Mouse (Mus musculus): ENCODE data around the gene Ifi207. TPM values are rescaled to one million over a fixed set of nuclear protein-coding genes. Genes with fewer than 3 reads are reported as not detected.

Gene Ifi207
- 1 to 10 TPM; 1.2 TPM for total RNA-seq (2023)

DNA sequence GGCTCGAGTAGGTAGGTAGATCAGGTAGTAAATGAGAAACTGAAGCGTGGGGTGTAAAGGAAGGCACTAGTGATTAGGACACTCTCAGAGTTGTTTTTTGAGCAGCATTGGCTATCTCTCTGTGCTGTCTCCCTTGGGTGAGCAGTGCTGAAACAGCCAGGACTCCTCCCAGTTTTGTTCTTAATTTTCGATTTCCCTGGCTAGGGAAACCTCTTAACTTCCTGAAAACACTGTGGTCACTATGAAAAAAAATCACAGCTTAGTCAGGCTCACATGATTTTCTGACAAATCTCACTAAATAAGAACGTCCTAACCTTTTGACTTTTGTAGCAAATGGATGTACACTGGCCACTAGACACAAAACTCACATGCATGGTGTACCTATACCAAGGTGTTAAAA, at the start of gene Ifi207:
Gene Ifi207 (minus strand): TSS at position 92 of the 400 bp plus-strand sequence.

DNA sequence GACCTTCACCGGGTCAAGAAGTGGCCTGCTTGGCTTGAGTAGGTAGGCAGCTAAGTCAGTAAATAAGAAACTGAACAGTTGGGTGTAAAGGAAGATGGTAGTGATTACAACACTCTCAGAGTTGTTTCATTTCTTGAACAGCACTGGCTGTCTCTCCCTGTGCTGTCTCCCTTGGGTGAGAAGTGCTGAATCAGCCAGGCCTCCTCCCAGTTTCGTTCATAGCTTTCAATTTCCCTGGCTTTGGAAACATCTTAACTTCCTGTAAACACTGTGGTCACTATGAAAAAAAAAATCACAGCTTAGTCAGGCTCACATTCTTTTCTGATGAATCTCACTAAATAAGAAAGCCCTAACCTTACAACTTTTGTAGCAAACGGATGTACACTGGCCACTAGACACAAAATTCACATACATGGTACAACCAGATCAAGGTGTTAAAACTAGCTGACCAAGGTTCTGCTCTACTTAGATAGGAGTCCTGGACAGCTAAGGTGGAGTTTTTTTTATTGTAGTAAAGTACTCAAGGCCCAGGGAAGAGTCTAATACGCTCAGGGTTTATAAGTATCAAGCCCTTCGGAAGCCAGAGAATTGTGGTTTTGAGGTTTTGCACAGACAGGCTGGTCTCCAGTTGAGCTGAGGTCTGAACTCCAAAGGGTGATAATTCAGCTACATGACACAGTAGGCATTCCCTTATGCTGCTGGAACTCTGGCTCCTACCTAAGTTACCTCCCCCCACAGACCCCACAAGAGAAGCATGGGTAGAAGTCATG, 25.5 kb upstream of the Ifi207 start, which contains the start of gene Ifi204:
Gene Ifi204 (minus strand): TSS at position 96 of the 770 bp plus-strand sequence.

DNA sequence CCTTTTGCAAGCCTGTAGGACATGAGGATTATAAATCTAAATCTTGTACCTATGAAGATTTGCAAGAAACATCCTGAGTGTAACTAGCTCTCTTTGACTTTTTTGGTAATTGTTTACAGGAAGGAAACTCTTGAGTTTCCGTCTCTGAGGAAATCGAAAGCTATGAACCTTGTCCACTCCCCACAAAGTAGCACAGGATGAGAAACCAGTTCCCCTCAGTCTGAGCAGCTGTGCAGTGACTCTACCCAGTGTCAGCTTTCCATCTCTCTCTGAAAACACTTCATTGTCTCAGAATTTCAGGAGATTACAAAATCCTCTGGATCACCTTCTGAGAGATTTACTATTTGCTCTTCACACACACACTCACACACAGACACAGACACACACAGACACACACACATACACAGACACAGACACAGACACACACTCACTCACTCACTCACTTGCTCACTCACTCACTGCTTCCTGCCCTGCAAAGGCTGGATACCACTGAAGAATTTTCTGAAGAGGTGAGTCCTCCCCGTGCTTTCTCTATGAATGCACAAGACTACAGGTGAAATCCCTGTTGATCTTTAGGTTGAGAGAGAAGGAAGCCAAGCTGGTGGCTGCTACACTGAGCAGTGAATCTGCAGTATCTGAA, 68.0 kb downstream of the Ifi207 start, which contains the start of gene Ifi208:
Gene Ifi208 (plus strand): TSS at position 218 of the 640 bp plus-strand sequence.

Other genes starting within 250 kb of the Ifi207 start
- gene Ifi214, start 205.8 kb downstream of the Ifi207 start, total RNA-seq (2023) = 10 to 100 TPM; 44.9 to 54.5 TPM
- gene Ifi213, start 142.5 kb downstream of the Ifi207 start, total RNA-seq (2023) = 100 to 1,000 TPM; 182 to 213 TPM
- 100 to 1,000 TPM; 112 to 145 TPM for gene Ifi209, start 110.8 kb downstream of the Ifi207 start, total RNA-seq (2023)
- gene Ifi208, start 68.1 kb downstream of the Ifi207 start, total RNA-seq (2023) = 100 to 1,000 TPM; 112 to 129 TPM
- 1 to 10 TPM; 8.2 to 8.3 TPM for gene Ifi204, start 25.2 kb upstream of the Ifi207 start, total RNA-seq (2023)
- gene Ifi211, start 171.3 kb upstream of the Ifi207 start, total RNA-seq (2023) = under 1 TPM in 1 of 2 experiments, not detected in 1; 0.47 TPM
- 100 to 1,000 TPM; 244 to 315 TPM for gene Mndal, start 200.7 kb upstream of the Ifi207 start, total RNA-seq (2023)
- gene Ifi203, start 200.9 kb upstream of the Ifi207 start, total RNA-seq (2023) = 100 to 1,000 TPM; 185 to 212 TPM
- gene Ifi202b, start 241.0 kb upstream of the Ifi207 start, total RNA-seq (2023) = not detected

All from T-cell, adult 66 days (primary cell).